Mouse (Mus musculus) liver, embryonic 13.5 days (tissue): Measurements from ENCODE around the gene Dlgap4. TPM values are rescaled to one million over a fixed set of nuclear protein-coding genes. Genes with fewer than 3 reads are reported as not detected.

Source experiments
- ATAC-seq: fragments of 200-750 bp; cut with Nextera tagmentation; 2 replicates; pipeline ENCODE4 v1.8.0; 2017; ENCODE audit warnings: low read depth, mild to moderate bottlenecking, moderate number of reproducible peaks, moderate library complexity
- DNase-seq: peaks from one replicate; pipeline ENCODE4 v3.0.0; 2022
- H3K27ac ChIP-seq: fragments of 300-500 bp; sonication (generic); 2 replicates; pipeline ENCODE4 v1.5.1; 2015; ENCODE audit warnings: moderate library complexity, mild to moderate bottlenecking, inconsistent platforms
- H3K27me3 ChIP-seq: fragments of 300-500 bp; sonication (generic); 2 replicates; pipeline ENCODE4 v1.6.1; 2015; ENCODE audit warnings: mild to moderate bottlenecking, inconsistent platforms
- H3K36me3 ChIP-seq: fragments of 300-500 bp; sonication (generic); 2 replicates; pipeline ENCODE4 v1.6.1; 2015; ENCODE audit warnings: mild to moderate bottlenecking, inconsistent platforms
- H3K4me1 ChIP-seq: fragments of 300-500 bp; sonication (generic); replicated peaks from 2 replicates; pipeline ENCODE4 v1.6.1; 2015; ENCODE audit warnings: inconsistent platforms
- H3K4me2 ChIP-seq: fragments of 300-500 bp; sonication (generic); 2 replicates; pipeline ENCODE4 v1.6.1; 2015; ENCODE audit warnings: inconsistent platforms, mild to moderate bottlenecking, moderate library complexity
- H3K4me3 ChIP-seq: fragments of 300-500 bp; sonication (generic); replicated peaks from 2 replicates; pipeline ENCODE4 v1.5.1; 2015; ENCODE audit warnings: mild to moderate bottlenecking, inconsistent platforms
- H3K9ac ChIP-seq: fragments of 300-500 bp; sonication (generic); 2 replicates; pipeline ENCODE4 v1.6.1; 2015; ENCODE audit warnings: mild to moderate bottlenecking, inconsistent platforms
- H3K9me3 ChIP-seq: fragments of 300-500 bp; sonication (generic); replicated peaks from 2 replicates; pipeline ENCODE4 v1.6.1; 2016; ENCODE audit warnings: inconsistent platforms
- WGBS: fragments of 180-500 bp; shearing (Covaris S2); methylation state at CpG from one replicate; pipeline ENCODE4 v1.1.7; 2015; ENCODE audit not compliant: insufficient replicate concordance; 5-methylcytosine and 5-hydroxymethylcytosine counted together
- polyA plus RNA-seq: library from polyadenylated mRNA; unstranded; fragments of >200 nt; fragmentation: Nextera tagmentation; extraction: Ambion mirVana; gene quantifications from 2 replicates; pipeline ENCODE4 v1.2.1, GENCODE M21; 2015

Dlgap4 gene
- polyA plus RNA-seq, 1 experiment from 2014 or later: 11.3 TPM

DNA sequence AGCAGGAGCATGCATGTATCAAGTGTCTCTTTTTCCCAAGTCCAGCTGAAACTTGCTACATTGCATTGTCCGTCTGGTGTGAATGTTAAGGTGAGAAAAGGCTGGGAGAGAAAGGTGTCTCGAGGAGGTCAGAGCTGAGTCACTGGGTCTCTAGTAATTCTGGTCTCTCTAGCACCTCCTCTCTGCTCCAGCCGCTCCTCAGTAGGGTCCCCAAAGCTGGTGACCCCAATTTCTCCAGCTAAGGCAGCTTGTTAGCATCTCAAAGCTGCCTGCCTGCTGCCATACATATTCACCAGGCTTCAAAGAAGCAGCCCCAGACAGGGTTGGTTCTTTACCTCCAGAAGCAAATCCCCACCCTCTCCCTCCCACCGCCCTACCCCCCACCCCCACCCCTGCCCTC, 29.4 kb downstream of the Dlgap4 start:
- H3K4me1 ChIP-seq: no peaks in the 10 kb centered on the region
- no peaks in the 10 kb centered on the region for H3K9me3 ChIP-seq
- no peaks in the 10 kb centered on the region for H3K36me3 ChIP-seq
- ATAC-seq (no peak), DNase-seq (no peak)
- no peak overlapping the region for H3K9ac ChIP-seq
- no peak overlapping the region for H3K27ac ChIP-seq
- H3K4me3 ChIP-seq: no peak overlapping the region
- 0 out of 2 replicates have a peak, but pooled peaks cover 5% of the 10 kb centered on the region for H3K27me3 ChIP-seq
- no peak overlapping the region for H3K4me2 ChIP-seq
- WGBS: 17% methylated on average over 4 of the region's 4 CpGs

DNA sequence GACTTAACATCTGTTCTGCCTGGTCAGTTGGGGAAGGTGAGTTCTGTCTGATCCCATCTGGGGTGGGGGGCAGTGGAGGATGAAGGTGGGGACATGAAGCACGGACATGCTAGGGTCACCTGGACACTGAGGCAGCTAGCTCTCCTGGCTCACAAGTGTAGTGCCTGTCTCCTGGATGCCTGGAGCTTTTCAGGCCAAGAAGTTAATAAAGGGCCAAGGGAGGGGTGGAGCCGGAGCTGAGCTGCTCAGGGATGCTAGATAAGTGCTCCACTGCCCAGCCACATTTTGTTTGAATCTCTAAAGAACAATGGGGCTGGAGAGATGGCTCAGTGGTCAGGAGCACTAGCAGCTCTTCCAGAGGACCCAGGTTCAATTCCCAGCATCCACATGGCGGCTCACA, 29.9 kb downstream of the Dlgap4 start:
- DNase-seq (no peak), ATAC-seq (no peak)
- Histone ChIP-seq H3K9ac (no peak overlapping the region), H3K9me3 (no peaks in the 10 kb centered on the region), H3K4me3 (no peak overlapping the region), H3K36me3 (no peaks in the 10 kb centered on the region), H3K4me1 (no peaks in the 10 kb centered on the region), H3K27ac (no peak overlapping the region), H3K27me3 (0 out of 2 replicates have a peak, but pooled peaks cover 5% of the 10 kb centered on the region), H3K4me2 (no peak overlapping the region)
- WGBS: 34% methylated on average over 3 of the region's 3 CpGs

DNA sequence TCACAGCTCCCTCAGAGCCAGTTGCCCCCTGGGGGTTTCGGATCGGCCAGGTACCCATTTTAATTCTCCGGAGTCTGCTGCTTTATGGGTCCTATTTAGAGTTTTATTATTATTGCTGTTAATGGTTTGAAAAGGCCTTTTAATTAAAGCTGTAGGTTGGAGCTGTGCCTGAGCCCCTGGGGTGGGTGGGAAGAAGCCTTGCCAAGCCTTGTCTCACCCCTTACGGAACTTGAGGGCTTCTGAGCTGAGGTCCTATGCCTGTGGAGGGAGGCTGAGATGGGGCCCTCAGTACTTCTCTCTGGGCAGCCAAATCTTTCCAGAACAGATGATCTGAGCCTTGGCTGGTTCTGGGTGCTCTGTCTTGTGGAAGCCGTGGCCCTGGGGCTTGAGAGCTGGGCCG, 31.6 kb downstream of the Dlgap4 start:
- no peak for ATAC-seq
- 51% methylated on average over 6 of the region's 6 CpGs for WGBS
- H3K4me2 ChIP-seq: no peak overlapping the region
- no peak overlapping the region for H3K4me3 ChIP-seq
- H3K27ac ChIP-seq: no peak overlapping the region
- H3K27me3 ChIP-seq: 0 out of 2 replicates have a peak, but pooled peaks cover 5% of the 10 kb centered on the region
- no peak overlapping the region for H3K9ac ChIP-seq
- no peak for DNase-seq
- no peaks in the 10 kb centered on the region for H3K36me3 ChIP-seq
- no peaks in the 10 kb centered on the region for H3K9me3 ChIP-seq
- no peaks in the 10 kb centered on the region for H3K4me1 ChIP-seq

DNA sequence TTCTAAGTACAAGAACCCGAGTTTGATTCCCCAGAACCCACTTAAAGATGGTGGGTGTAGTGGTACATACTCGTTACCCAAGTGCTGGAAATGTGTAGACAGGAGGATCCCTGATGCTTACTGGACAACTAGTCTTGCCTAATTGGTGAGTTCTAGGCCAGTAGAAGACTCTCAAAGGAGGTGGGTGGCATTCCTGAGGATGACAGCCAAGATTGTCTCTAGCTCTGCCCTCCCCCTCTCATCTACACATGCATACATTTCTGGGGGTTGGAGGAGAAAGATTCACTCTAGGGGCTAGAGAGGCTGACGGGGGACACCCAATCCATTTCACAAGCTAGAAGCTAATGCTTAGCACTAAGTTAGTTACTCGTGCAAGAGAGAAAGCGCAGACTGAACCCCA, 33.4 kb downstream of the Dlgap4 start:
- Histone ChIP-seq H3K4me3 (no peak overlapping the region), H3K4me1 (no peaks in the 10 kb centered on the region), H3K9me3 (no peaks in the 10 kb centered on the region), H3K27ac (no peak overlapping the region), H3K27me3 (0 out of 2 replicates have a peak, but pooled peaks cover 5% of the 10 kb centered on the region), H3K4me2 (no peak overlapping the region), H3K36me3 (no peaks in the 10 kb centered on the region), H3K9ac (no peak overlapping the region)
- DNase-seq (no peak), ATAC-seq (no peak)
- 54% methylated on average over 5 of the region's 5 CpGs for WGBS

DNA sequence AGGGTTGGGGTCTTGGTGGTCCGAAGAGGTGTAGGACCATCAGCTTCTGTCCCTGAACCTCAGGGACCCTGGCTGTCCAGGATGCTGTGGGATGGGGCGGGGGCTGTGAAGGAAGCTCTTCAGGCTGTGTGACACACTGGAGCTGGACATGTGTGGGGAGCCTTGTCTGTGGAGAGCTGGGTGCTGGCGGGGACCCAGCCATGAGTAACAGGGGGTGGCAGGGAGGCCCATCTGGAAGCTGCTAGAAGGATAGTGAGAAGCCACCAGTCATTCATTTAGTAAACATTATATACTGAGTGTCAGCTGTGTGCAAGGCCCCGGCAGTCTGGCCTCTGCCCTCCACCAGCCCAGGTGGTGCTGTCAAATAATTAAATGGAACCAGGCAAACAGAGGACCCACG, 34.5 kb downstream of the Dlgap4 start:
- WGBS: 48% methylated on average over 5 of the region's 5 CpGs
- H3K27me3 ChIP-seq: 0 out of 2 replicates have a peak, but pooled peaks cover 5% of the 10 kb centered on the region
- no peaks in the 10 kb centered on the region for H3K4me1 ChIP-seq
- no peak overlapping the region for H3K27ac ChIP-seq
- no peak for ATAC-seq
- H3K9ac ChIP-seq: no peak overlapping the region
- no peak overlapping the region for H3K4me2 ChIP-seq
- no peaks in the 10 kb centered on the region for H3K9me3 ChIP-seq
- H3K36me3 ChIP-seq: no peaks in the 10 kb centered on the region
- no peak for DNase-seq
- no peak overlapping the region for H3K4me3 ChIP-seq

DNA sequence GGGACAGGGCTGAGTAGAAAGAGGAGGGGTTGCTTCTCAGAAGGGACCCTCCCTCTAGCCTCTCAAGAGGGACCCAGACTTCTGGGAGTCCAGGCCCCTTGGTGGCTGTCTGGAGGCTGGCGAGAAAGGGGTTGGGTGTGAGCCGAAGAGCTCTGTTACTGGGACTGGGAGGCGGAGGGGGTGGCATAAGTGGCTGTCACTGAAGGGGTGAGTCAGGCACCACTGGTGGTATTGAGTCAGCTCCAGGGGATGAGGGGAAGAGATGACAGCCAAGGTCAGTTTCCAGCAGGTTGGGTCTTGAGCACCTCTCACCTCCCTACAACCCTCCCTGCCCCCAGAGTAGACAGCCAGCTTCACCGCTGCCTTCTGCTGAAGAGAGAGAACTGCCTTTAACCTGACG, 35.9 kb downstream of the Dlgap4 start:
- no peaks in the 10 kb centered on the region for H3K27me3 ChIP-seq
- H3K27ac ChIP-seq: no peak overlapping the region
- WGBS: 61% methylated on average over 5 of the region's 5 CpGs

DNA sequence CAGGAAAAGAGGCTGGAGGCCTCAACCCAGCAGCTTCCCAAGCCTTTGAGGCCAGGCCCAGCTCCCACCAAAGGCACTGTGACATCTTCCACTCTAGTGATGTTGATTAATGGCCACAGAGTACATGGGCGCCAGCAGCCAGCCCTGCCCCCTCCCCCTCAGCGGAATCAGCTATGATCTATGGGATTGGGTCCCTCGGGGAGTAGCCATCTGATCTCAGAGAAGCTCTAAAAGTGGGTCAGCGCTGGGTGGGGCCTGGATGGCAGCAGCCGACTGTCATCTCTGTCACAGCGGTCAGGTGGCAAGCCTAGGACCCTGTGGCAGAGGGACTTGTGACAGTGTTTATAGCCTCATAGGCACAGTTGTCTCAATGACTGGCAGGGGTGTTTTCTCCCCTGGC, 37.5 kb downstream of the Dlgap4 start:
- no peaks in the 10 kb centered on the region for H3K27me3 ChIP-seq
- H3K4me1 ChIP-seq: no peaks in the 10 kb centered on the region
- no peaks in the 10 kb centered on the region for H3K36me3 ChIP-seq
- ATAC-seq (no peak), DNase-seq (no peak)
- no peak overlapping the region for H3K27ac ChIP-seq
- H3K4me2 ChIP-seq: no peak overlapping the region
- WGBS: 61% methylated on average over 6 of the region's 6 CpGs
- H3K9me3 ChIP-seq: no peaks in the 10 kb centered on the region
- H3K4me3 ChIP-seq: no peak overlapping the region
- H3K9ac ChIP-seq: no peak overlapping the region

More for the DNA sequence above, 35.9 kb downstream of the Dlgap4 start:
- H3K4me3 ChIP-seq: no peak overlapping the region
- ATAC-seq: no peak
- H3K9ac ChIP-seq: no peak overlapping the region
- H3K4me1 ChIP-seq: no peaks in the 10 kb centered on the region
- no peaks in the 10 kb centered on the region for H3K36me3 ChIP-seq
- no peak for DNase-seq
- no peaks in the 10 kb centered on the region for H3K9me3 ChIP-seq
- H3K4me2 ChIP-seq: no peak overlapping the region

DNA sequence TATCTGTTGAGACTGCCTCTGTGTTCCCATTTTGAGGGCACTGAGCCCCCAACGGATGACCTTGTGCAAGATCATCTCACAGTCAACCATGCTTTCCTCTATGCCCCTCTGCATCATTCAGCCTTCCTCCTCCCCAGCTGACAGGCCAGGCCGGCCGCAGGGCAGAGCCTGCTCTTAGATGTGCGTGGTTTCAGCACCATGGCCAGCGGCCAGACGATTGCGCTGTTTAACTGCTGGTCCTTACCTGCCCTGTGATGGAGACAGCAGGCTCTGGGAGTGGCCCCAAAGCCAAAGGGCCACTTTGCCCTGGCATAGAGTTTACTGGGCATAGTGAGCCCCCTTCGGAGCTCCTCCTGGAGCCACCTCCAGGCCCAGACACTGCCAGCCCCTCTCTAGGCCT, 39.3 kb downstream of the Dlgap4 start:
- H3K27me3 ChIP-seq: no peaks in the 10 kb centered on the region

DNA sequence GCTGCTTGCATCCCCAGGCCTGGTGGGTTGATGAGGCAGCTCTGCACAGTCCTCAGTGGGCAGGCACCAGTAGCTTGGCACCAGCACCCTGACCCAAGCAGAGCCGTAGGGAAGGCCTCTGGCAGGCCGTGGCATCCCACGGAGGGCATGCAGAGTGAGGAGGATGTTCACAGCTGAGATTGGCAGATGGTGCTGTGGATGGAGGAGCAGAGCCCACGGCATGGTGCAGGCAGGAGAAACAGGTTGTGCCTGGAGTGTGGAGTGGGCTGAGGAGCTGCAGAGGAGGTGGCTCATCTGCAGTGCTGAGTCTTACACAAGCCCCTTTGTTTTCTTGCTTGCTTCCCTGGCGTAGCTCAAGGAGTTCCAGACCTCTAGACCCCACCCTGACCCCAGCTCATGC, 40.6 kb downstream of the Dlgap4 start:
- Histone ChIP-seq H3K4me3 (no peak overlapping the region), H3K27me3 (no peaks in the 10 kb centered on the region), H3K36me3 (no peaks in the 10 kb centered on the region), H3K9ac (no peak overlapping the region), H3K9me3 (no peaks in the 10 kb centered on the region), H3K4me2 (no peak overlapping the region), H3K4me1 (no peaks in the 10 kb centered on the region), H3K27ac (no peak overlapping the region)
- 64% methylated on average over 5 of the region's 5 CpGs for WGBS
- ATAC-seq (no peak), DNase-seq (no peak)

More for the DNA sequence above, 39.3 kb downstream of the Dlgap4 start:
- DNase-seq: peak; percentile 23
- Histone ChIP-seq H3K4me3 (no peak overlapping the region), H3K36me3 (no peaks in the 10 kb centered on the region), H3K4me1 (no peaks in the 10 kb centered on the region), H3K9me3 (no peaks in the 10 kb centered on the region), H3K9ac (no peak overlapping the region), H3K4me2 (no peak overlapping the region), H3K27ac (no peak overlapping the region)
- ATAC-seq: no peak
- WGBS: 9% methylated on average over 8 of the region's 8 CpGs

DNA sequence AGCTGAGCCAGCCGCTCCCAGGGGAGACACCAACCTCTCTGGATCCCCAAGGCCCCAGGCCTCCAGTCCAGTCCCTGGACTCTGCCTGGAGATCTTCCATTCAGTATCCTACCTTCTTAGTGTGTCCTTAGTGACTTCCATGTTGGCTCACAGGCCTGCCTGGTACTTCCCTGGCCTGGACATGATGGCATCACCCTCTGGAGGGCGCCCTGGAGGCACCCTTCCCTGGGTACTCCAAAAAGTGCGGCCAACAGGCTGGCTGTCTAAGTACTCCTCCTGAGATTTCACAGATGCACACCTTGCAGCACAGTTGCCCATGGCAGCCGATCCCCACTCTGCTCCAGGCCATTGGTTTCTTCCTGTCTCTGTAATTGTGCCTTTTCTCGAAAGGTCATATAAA, 42.1 kb downstream of the Dlgap4 start:
- no peaks in the 10 kb centered on the region for H3K4me1 ChIP-seq
- no peaks in the 10 kb centered on the region for H3K36me3 ChIP-seq
- no peaks in the 10 kb centered on the region for H3K9me3 ChIP-seq
- no peaks in the 10 kb centered on the region for H3K27me3 ChIP-seq
- ATAC-seq (no peak), DNase-seq (no peak)
- H3K4me2 ChIP-seq: no peak overlapping the region
- H3K9ac ChIP-seq: no peak overlapping the region
- WGBS: 49% methylated on average over 5 of the region's 5 CpGs
- H3K4me3 ChIP-seq: no peak overlapping the region
- no peak overlapping the region for H3K27ac ChIP-seq

DNA sequence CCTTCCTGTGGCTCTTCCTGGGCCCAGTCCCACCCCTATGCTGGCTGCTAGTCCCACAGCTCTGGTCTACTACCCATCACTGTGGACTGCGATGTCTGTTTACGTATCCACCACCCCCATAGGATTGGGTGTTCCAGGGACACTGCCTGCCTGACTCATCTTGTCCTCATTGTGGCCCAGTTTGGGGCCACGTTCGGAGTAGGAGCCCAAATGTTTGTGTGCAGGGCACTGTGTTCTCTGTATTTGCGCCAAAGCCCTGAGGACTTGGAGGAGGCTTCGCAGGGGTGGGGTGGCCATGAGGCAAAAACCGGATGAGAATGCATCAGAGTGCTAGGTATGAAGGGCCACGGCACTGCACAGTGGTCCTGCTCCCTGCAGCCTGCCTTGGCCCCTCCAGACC, 44.0 kb downstream of the Dlgap4 start:
- ATAC-seq: no peak
- WGBS: 57% methylated on average over 8 of the region's 8 CpGs
- H3K4me2 ChIP-seq: no peak overlapping the region

DNA sequence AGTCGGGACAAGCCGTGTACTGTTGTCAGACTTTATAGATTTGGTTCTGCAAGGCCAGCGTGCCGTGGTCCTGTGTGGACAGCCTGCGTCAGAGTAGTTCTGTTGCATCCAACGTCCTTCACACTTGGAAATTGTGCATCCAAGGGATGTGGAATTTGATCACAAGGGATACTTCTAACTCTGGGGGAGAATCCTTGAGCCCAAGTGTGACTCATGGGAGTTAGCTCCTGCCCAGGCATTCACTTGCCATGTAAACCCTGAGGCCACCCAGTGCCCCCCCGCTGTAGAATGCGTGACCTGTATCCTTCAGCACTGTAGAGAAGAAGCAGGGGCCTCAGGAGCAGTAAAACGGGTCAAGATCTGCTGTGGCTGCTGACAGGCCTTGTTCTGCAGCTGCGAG, 44.7 kb downstream of the Dlgap4 start:
- no peak overlapping the region for H3K4me2 ChIP-seq
- no peaks in the 10 kb centered on the region for H3K36me3 ChIP-seq
- no peak for DNase-seq
- no peak overlapping the region for H3K27ac ChIP-seq
- H3K27me3 ChIP-seq: no peaks in the 10 kb centered on the region
- 68% methylated on average over 10 of the region's 10 CpGs for WGBS
- no peaks in the 10 kb centered on the region for H3K9me3 ChIP-seq
- no peak overlapping the region for H3K9ac ChIP-seq
- H3K4me1 ChIP-seq: no peaks in the 10 kb centered on the region
- no peak overlapping the region for H3K4me3 ChIP-seq
- ATAC-seq: no peak

More for the DNA sequence above, 44.0 kb downstream of the Dlgap4 start:
- no peaks in the 10 kb centered on the region for H3K4me1 ChIP-seq
- no peaks in the 10 kb centered on the region for H3K27me3 ChIP-seq
- no peak for DNase-seq
- no peaks in the 10 kb centered on the region for H3K9me3 ChIP-seq
- H3K36me3 ChIP-seq: no peaks in the 10 kb centered on the region
- H3K9ac ChIP-seq: no peak overlapping the region
- no peak overlapping the region for H3K27ac ChIP-seq
- no peak overlapping the region for H3K4me3 ChIP-seq
